Mouse (Mus musculus) kidney, embryonic 16.5 days (tissue): Measurements from ENCODE around the gene Aox2. TPM values are rescaled to one million over a fixed set of nuclear protein-coding genes. Genes with fewer than 3 reads are reported as not detected.

ENCODE experiments used
- ATAC-seq: fragments of 200-750 bp; cut with Nextera tagmentation; 2 replicates; pipeline ENCODE4 v1.8.0; 2017; ENCODE audit warnings: moderate TSS enrichment; ENCODE audit not compliant: low FRiP score, low TSS enrichment
- H3K27ac ChIP-seq: fragments of 300-500 bp; sonication (generic); 2 replicates; pipeline ENCODE4 v1.5.1; 2014; ENCODE audit warnings: low read length
- H3K27me3 ChIP-seq: fragments of 300-500 bp; sonication (generic); 2 replicates; pipeline ENCODE4 v1.6.1; 2014; ENCODE audit warnings: low read length, control low read depth, mixed read lengths; ENCODE audit not compliant: insufficient read depth
- H3K36me3 ChIP-seq: fragments of 300-500 bp; sonication (generic); 2 replicates; pipeline ENCODE4 v1.6.1; 2014; ENCODE audit warnings: low read length, control low read depth, mixed read lengths; ENCODE audit not compliant: insufficient read depth
- H3K4me1 ChIP-seq: fragments of 300-500 bp; sonication (generic); 2 replicates; pipeline ENCODE4 v1.6.1; 2014; ENCODE audit warnings: low read length, control low read depth, mixed read lengths; ENCODE audit not compliant: insufficient read depth
- H3K4me2 ChIP-seq: fragments of 300-500 bp; sonication (generic); replicated peaks from 2 replicates; pipeline ENCODE4 v1.6.1; 2014; ENCODE audit warnings: low read depth, low read length
- H3K4me3 ChIP-seq: fragments of 300-500 bp; sonication (generic); 2 replicates; pipeline ENCODE4 v1.5.1; 2014; ENCODE audit warnings: mild to moderate bottlenecking, low read length
- H3K9ac ChIP-seq: fragments of 300-500 bp; sonication (generic); replicated peaks from 2 replicates; pipeline ENCODE4 v1.6.1; 2014; ENCODE audit warnings: low read length
- H3K9me3 ChIP-seq: fragments of 300-500 bp; sonication (generic); 2 replicates; pipeline ENCODE4 v1.6.1; 2016; ENCODE audit warnings: low read length, control low read depth
- WGBS: fragments of 180-500 bp; shearing (Covaris S2); extraction: QIAGEN DNeasy Blood & Tissue Kit; methylation state at CpG from one replicate; pipeline ENCODE4 v1.1.7; 2014; 5-methylcytosine and 5-hydroxymethylcytosine counted together
- polyA plus RNA-seq: library from polyadenylated mRNA; unstranded; fragments of >200 nt; fragmentation: Nextera tagmentation; extraction: Ambion mirVana; gene quantifications from 2 replicates; pipeline ENCODE4 v1.2.1, GENCODE M21; 2015

The Aox2 gene
- polyA plus RNA-seq, 1 experiment from 2014 or later: 0.09 TPM

GRCm38 (mm10) chr1:58407321-58407720 lies 129.2 kb downstream of the Aox2 start:
- H3K27me3 ChIP-seq: no peaks in the 10 kb centered on the region
- peaks cover 57% of the 10 kb centered on the region for H3K36me3 ChIP-seq
- H3K4me1 ChIP-seq: no peaks in the 10 kb centered on the region
- no peak for ATAC-seq
- 98% methylated on average over 7 of the region's 7 CpGs for WGBS
- no peak overlapping the region for H3K4me3 ChIP-seq
- H3K4me2 ChIP-seq: no peak overlapping the region
- no peak overlapping the region for H3K27ac ChIP-seq
- no peaks in the 10 kb centered on the region for H3K9me3 ChIP-seq
- no peak overlapping the region for H3K9ac ChIP-seq

GRCm38 (mm10) chr1:58408141-58408540 lies 130.0 kb downstream of the Aox2 start:
- peaks cover 56% of the 10 kb centered on the region for H3K36me3 ChIP-seq
- H3K9ac ChIP-seq: no peak overlapping the region
- no peak overlapping the region for H3K4me3 ChIP-seq
- no peaks in the 10 kb centered on the region for H3K9me3 ChIP-seq
- ATAC-seq: no peak
- no peaks in the 10 kb centered on the region for H3K4me1 ChIP-seq
- no peaks in the 10 kb centered on the region for H3K27me3 ChIP-seq
- WGBS: 88% methylated on average over 6 of the region's 6 CpGs
- H3K27ac ChIP-seq: no peak overlapping the region
- no peak overlapping the region for H3K4me2 ChIP-seq

GRCm38 (mm10) chr1:58409553-58410197 lies 131.5 kb downstream of the Aox2 start:
- WGBS: 78% methylated on average over 5 of the region's 5 CpGs
- Histone ChIP-seq H3K9ac (no peak overlapping the region), H3K4me2 (no peak overlapping the region), H3K36me3 (peaks cover 58% of the 10 kb centered on the region), H3K27ac (no peak overlapping the region), H3K4me3 (no peak overlapping the region), H3K9me3 (no peaks in the 10 kb centered on the region), H3K27me3 (no peaks in the 10 kb centered on the region), H3K4me1 (no peaks in the 10 kb centered on the region)
- ATAC-seq: no peak

GRCm38 (mm10) chr1:58410198-58410588 lies 132.1 kb downstream of the Aox2 start:
- Histone ChIP-seq H3K36me3 (peaks cover 62% of the 10 kb centered on the region), H3K9ac (no peak overlapping the region), H3K27me3 (no peaks in the 10 kb centered on the region), H3K9me3 (no peaks in the 10 kb centered on the region), H3K27ac (no peak overlapping the region), H3K4me2 (no peak overlapping the region), H3K4me1 (no peaks in the 10 kb centered on the region), H3K4me3 (no peak overlapping the region)
- 81% methylated on average over 3 of the region's 3 CpGs for WGBS
- ATAC-seq: no peak

- ATAC-seq: no peak; the same call in 1 of the 2 replicates
- peaks cover 62% of the 10 kb centered on the region for H3K36me3 ChIP-seq
- 93% methylated on average over 7 of the region's 7 CpGs for WGBS
Observed at GRCm38 (mm10) chr1:58410776-58411175, 132.7 kb downstream of the Aox2 start.

GRCm38 (mm10) chr1:58415442-58415841 lies 137.3 kb downstream of the Aox2 start:
- Histone ChIP-seq H3K27me3 (no peaks in the 10 kb centered on the region), H3K4me3 (no peak overlapping the region), H3K36me3 (peaks cover 84% of the 10 kb centered on the region), H3K9me3 (no peaks in the 10 kb centered on the region), H3K9ac (no peak overlapping the region), H3K4me2 (no peak overlapping the region), H3K27ac (no peak overlapping the region), H3K4me1 (0 out of 2 replicates have a peak, but pooled peaks cover 2% of the 10 kb centered on the region)
- 36% methylated on average over 1 of the region's 1 CpGs for WGBS
- ATAC-seq: no peak

More at GRCm38 (mm10) chr1:58410776-58411175, 132.7 kb downstream of the Aox2 start:
- H3K9ac ChIP-seq: no peak overlapping the region
- no peak overlapping the region for H3K4me2 ChIP-seq
- no peaks in the 10 kb centered on the region for H3K27me3 ChIP-seq
- H3K9me3 ChIP-seq: no peaks in the 10 kb centered on the region
- H3K4me3 ChIP-seq: no peak overlapping the region
- H3K4me1 ChIP-seq: no peaks in the 10 kb centered on the region
- no peak overlapping the region for H3K27ac ChIP-seq

GRCm38 (mm10) chr1:58416048-58416447 lies 137.9 kb downstream of the Aox2 start:
- 89% methylated on average over 2 of the region's 2 CpGs for WGBS
- Histone ChIP-seq H3K4me2 (no peak overlapping the region), H3K36me3 (peaks cover 81% of the 10 kb centered on the region), H3K9ac (no peak overlapping the region), H3K27ac (no peak overlapping the region), H3K4me3 (no peak overlapping the region), H3K27me3 (no peaks in the 10 kb centered on the region), H3K4me1 (peaks cover 5% of the 10 kb centered on the region), H3K9me3 (no peaks in the 10 kb centered on the region)
- no peak for ATAC-seq

GRCm38 (mm10) chr1:58420032-58420431 lies 141.9 kb downstream of the Aox2 start:
- no peak overlapping the region for H3K27ac ChIP-seq
- no peak overlapping the region for H3K4me3 ChIP-seq
- no peak overlapping the region for H3K4me2 ChIP-seq
- peaks cover 24% of the 10 kb centered on the region for H3K4me1 ChIP-seq
- no peak overlapping the region for H3K9ac ChIP-seq
- no peak for ATAC-seq
- 88% methylated on average over 10 of the region's 10 CpGs for WGBS
- no peaks in the 10 kb centered on the region for H3K9me3 ChIP-seq
- no peaks in the 10 kb centered on the region for H3K27me3 ChIP-seq
- peaks cover 53% of the 10 kb centered on the region for H3K36me3 ChIP-seq

GRCm38 (mm10) chr1:58420961-58421360 lies 142.8 kb downstream of the Aox2 start:
- no peak overlapping the region for H3K9ac ChIP-seq
- ATAC-seq: no peak
- no peaks in the 10 kb centered on the region for H3K9me3 ChIP-seq
- H3K27ac ChIP-seq: no peak overlapping the region
- H3K4me2 ChIP-seq: 0 out of 2 replicates have a peak overlapping the region, but pooled peaks have one; percentile 11
- peaks cover 24% of the 10 kb centered on the region for H3K4me1 ChIP-seq
- H3K27me3 ChIP-seq: no peaks in the 10 kb centered on the region
- peaks cover 46% of the 10 kb centered on the region for H3K36me3 ChIP-seq
- whole genome bisulfite sequencing: 52% methylated on average over 7 of the region's 7 CpGs
- H3K4me3 ChIP-seq: no peak overlapping the region

GRCm38 (mm10) chr1:58422879-58423278 lies 144.8 kb downstream of the Aox2 start:
- Histone ChIP-seq H3K36me3 (peaks cover 31% of the 10 kb centered on the region), H3K4me2 (peak overlapping the region; percentile 84), H3K4me1 (peaks cover 24% of the 10 kb centered on the region), H3K4me3 (peak overlapping the region; percentile 100), H3K27ac (peak overlapping the region; percentile 99), H3K9ac (peak overlapping the region; percentile 100), H3K9me3 (no peaks in the 10 kb centered on the region), H3K27me3 (no peaks in the 10 kb centered on the region)
- 5% methylated on average over 13 of the region's 13 CpGs for WGBS
- ATAC-seq: peak; percentile 43; the same call in 1 of the 2 replicates
